Mouse (Mus musculus): Measurements from ENCODE around the gene Ercc2. TPM values are rescaled to one million over a fixed set of nuclear protein-coding genes. Genes with fewer than 3 reads are reported as not detected.

The Ercc2 gene
- total and polyA plus RNA-seq, 2 experiments from 2014 or later = 17.9 to 58.2 TPM

GRCm38 (mm10) chr7:19444801-19445200 is 63.0 kb downstream of the Ercc2 start:
- H3K9ac ChIP-seq = no peak overlapping the region
- H3K4me2 ChIP-seq (ENCODE audit: low read depth) = no peak overlapping the region
- DNase-seq (no peak), ATAC-seq (no peak)
- H3K27ac ChIP-seq (ENCODE audit: low read depth, low read length) = no peak overlapping the region
- TF ChIP-seq CTCF (IDR thresholded peaks at IDR 0.05; ENCODE audit: low read depth) = no peak
- no peaks in the 10 kb centered on the region for H3K27me3 ChIP-seq (ENCODE audit: insufficient read depth, low read length)
- H3K4me3 ChIP-seq (ENCODE audit: low read depth, low read length) = no peak overlapping the region
- H3K36me3 ChIP-seq (ENCODE audit: insufficient read depth) = peaks cover 77% of the 10 kb centered on the region
- H3K9me3 ChIP-seq (ENCODE audit: low read length) = no peaks in the 10 kb centered on the region
- 88% methylated on average over 12 of the region's 12 CpGs for WGBS
- no peaks in the 10 kb centered on the region for H3K4me1 ChIP-seq (ENCODE audit: insufficient read depth)

MicroRNAs encoded within 50 kb of the gene (microRNA counts, 519-probe panel; counts per million panel counts)
- not detected for microRNA mmu-miR-343

Small RNAs within 50 kb of the gene (microRNA-seq; reads per million reads assigned to microRNA genes)
- 0 reads per million in 2 experiments for gene Mir343

Other genes with a start within 250 kb of the Ercc2 start
- gene Qpctl, start 232.7 kb upstream of the Ercc2 start, total RNA-seq (2014; rRNA removed) = 12.3 and 14.4 TPM in 2 replicates
- gene Qpctl, start 232.7 kb upstream of the Ercc2 start, polyA plus RNA-seq (2015; fragmentation: Nextera tagmentation; extraction: Ambion mirVana) = 19.8 and 23.3 TPM in 2 replicates
- gene Snrpd2, start 232.3 kb upstream of the Ercc2 start, total RNA-seq (2014; rRNA removed) = 50.0 and 88.1 TPM in 2 replicates
- 124 and 172 TPM in 2 replicates for gene Snrpd2, start 232.3 kb upstream of the Ercc2 start, polyA plus RNA-seq (2015; fragmentation: Nextera tagmentation; extraction: Ambion mirVana)
- gene Gipr, start 215.9 kb upstream of the Ercc2 start, total RNA-seq (2014; rRNA removed) = 16.9 and 20.2 TPM in 2 replicates
- 5.3 and 8.0 TPM in 2 replicates for gene Gipr, start 215.9 kb upstream of the Ercc2 start, polyA plus RNA-seq (2015; fragmentation: Nextera tagmentation; extraction: Ambion mirVana)
- gene Eml2, start 205.6 kb upstream of the Ercc2 start, total RNA-seq (2014; rRNA removed) = 63.6 and 64.8 TPM in 2 replicates
- 7.9 and 9.9 TPM in 2 replicates for gene Eml2, start 205.6 kb upstream of the Ercc2 start, polyA plus RNA-seq (2015; fragmentation: Nextera tagmentation; extraction: Ambion mirVana)
- 2.2 and 2.5 TPM in 2 replicates for gene Gpr4, start 169.5 kb upstream of the Ercc2 start, total RNA-seq (2014; rRNA removed)
- 5.9 and 6.0 TPM in 2 replicates for gene Gpr4, start 169.5 kb upstream of the Ercc2 start, polyA plus RNA-seq (2015; fragmentation: Nextera tagmentation; extraction: Ambion mirVana)
- gene Opa3, start 153.7 kb upstream of the Ercc2 start, total RNA-seq (2014; rRNA removed) = 32.2 and 34.4 TPM in 2 replicates
- 35.1 and 35.8 TPM in 2 replicates for gene Opa3, start 153.7 kb upstream of the Ercc2 start, polyA plus RNA-seq (2015; fragmentation: Nextera tagmentation; extraction: Ambion mirVana)
- gene Vasp, start 110.2 kb upstream of the Ercc2 start, total RNA-seq (2014; rRNA removed) = 40.6 and 45.9 TPM in 2 replicates
- gene Vasp, start 110.2 kb upstream of the Ercc2 start, polyA plus RNA-seq (2015; fragmentation: Nextera tagmentation; extraction: Ambion mirVana) = 30.0 and 30.6 TPM in 2 replicates
- 2.3 and 3.2 TPM in 2 replicates for gene Ppm1n, start 101.9 kb upstream of the Ercc2 start, total RNA-seq (2014; rRNA removed)
- 0.69 and 1.1 TPM in 2 replicates for gene Ppm1n, start 101.9 kb upstream of the Ercc2 start, polyA plus RNA-seq (2015; fragmentation: Nextera tagmentation; extraction: Ambion mirVana)
- gene Rtn2, start 99.4 kb upstream of the Ercc2 start, total RNA-seq (2014; rRNA removed) = 154 and 163 TPM in 2 replicates
- gene Rtn2, start 99.4 kb upstream of the Ercc2 start, polyA plus RNA-seq (2015; fragmentation: Nextera tagmentation; extraction: Ambion mirVana) = 126 and 136 TPM in 2 replicates
- 1.6 and 5.1 TPM in 2 replicates for gene Fosb, start 72.0 kb upstream of the Ercc2 start, total RNA-seq (2014; rRNA removed)
- gene Fosb, start 72.0 kb upstream of the Ercc2 start, polyA plus RNA-seq (2015; fragmentation: Nextera tagmentation; extraction: Ambion mirVana) = 0.28 and 0.36 TPM in 2 replicates
- 56.6 and 73.6 TPM in 2 replicates for gene Ercc1, start 37.2 kb upstream of the Ercc2 start, total RNA-seq (2014; rRNA removed)
- gene Ercc1, start 37.2 kb upstream of the Ercc2 start, polyA plus RNA-seq (2015; fragmentation: Nextera tagmentation; extraction: Ambion mirVana) = 80.5 and 81.0 TPM in 2 replicates
- gene Cd3eap, start 22.5 kb upstream of the Ercc2 start, total RNA-seq (2014; rRNA removed) = 12.1 and 15.5 TPM in 2 replicates
- 19.4 and 21.6 TPM in 2 replicates for gene Cd3eap, start 22.5 kb upstream of the Ercc2 start, polyA plus RNA-seq (2015; fragmentation: Nextera tagmentation; extraction: Ambion mirVana)
- 0.76 and 1.2 TPM in 2 replicates for gene Ppp1r13l, start 22.3 kb upstream of the Ercc2 start, total RNA-seq (2014; rRNA removed)
- gene Ppp1r13l, start 22.3 kb upstream of the Ercc2 start, polyA plus RNA-seq (2015; fragmentation: Nextera tagmentation; extraction: Ambion mirVana) = 2.0 and 2.1 TPM in 2 replicates
- gene Klc3, start 22.1 kb downstream of the Ercc2 start, total RNA-seq (2014; rRNA removed) = 2.2 and 3.0 TPM in 2 replicates
- 2.1 and 2.9 TPM in 2 replicates for gene Klc3, start 22.1 kb downstream of the Ercc2 start, polyA plus RNA-seq (2015; fragmentation: Nextera tagmentation; extraction: Ambion mirVana)
- gene Ckm, start 22.8 kb downstream of the Ercc2 start, total RNA-seq (2014; rRNA removed) = 0.48 and 4.2 TPM in 2 replicates
- gene Ckm, start 22.8 kb downstream of the Ercc2 start, polyA plus RNA-seq (2015; fragmentation: Nextera tagmentation; extraction: Ambion mirVana) = not detected in 2 replicates
- gene Mark4, start 76.8 kb downstream of the Ercc2 start, total RNA-seq (2014; rRNA removed) = 46.7 and 47.1 TPM in 2 replicates
- 16.1 and 21.0 TPM in 2 replicates for gene Mark4, start 76.8 kb downstream of the Ercc2 start, polyA plus RNA-seq (2015; fragmentation: Nextera tagmentation; extraction: Ambion mirVana)
- 0.14 and 0.23 TPM in 2 replicates for gene Exoc3l2, start 81.3 kb downstream of the Ercc2 start, total RNA-seq (2014; rRNA removed)
- 0.36 and 0.38 TPM in 2 replicates for gene Exoc3l2, start 81.3 kb downstream of the Ercc2 start, polyA plus RNA-seq (2015; fragmentation: Nextera tagmentation; extraction: Ambion mirVana)
- 17.3 and 17.8 TPM in 2 replicates for gene Bloc1s3, start 126.4 kb downstream of the Ercc2 start, total RNA-seq (2014; rRNA removed)
- 4.5 and 5.1 TPM in 2 replicates for gene Bloc1s3, start 126.4 kb downstream of the Ercc2 start, polyA plus RNA-seq (2015; fragmentation: Nextera tagmentation; extraction: Ambion mirVana)
- 28.5 and 28.8 TPM in 2 replicates for gene Trappc6a, start 126.4 kb downstream of the Ercc2 start, total RNA-seq (2014; rRNA removed)
- gene Trappc6a, start 126.4 kb downstream of the Ercc2 start, polyA plus RNA-seq (2015; fragmentation: Nextera tagmentation; extraction: Ambion mirVana) = 38.7 and 38.8 TPM in 2 replicates
- 2.0 and 3.4 TPM in 2 replicates for gene Nkpd1, start 135.8 kb downstream of the Ercc2 start, total RNA-seq (2014; rRNA removed)
- 1.1 and 2.3 TPM in 2 replicates for gene Nkpd1, start 135.8 kb downstream of the Ercc2 start, polyA plus RNA-seq (2015; fragmentation: Nextera tagmentation; extraction: Ambion mirVana)
- gene Ppp1r37, start 181.1 kb downstream of the Ercc2 start, total RNA-seq (2014; rRNA removed) = 86.4 and 87.8 TPM in 2 replicates
- 23.4 and 27.2 TPM in 2 replicates for gene Ppp1r37, start 181.1 kb downstream of the Ercc2 start, polyA plus RNA-seq (2015; fragmentation: Nextera tagmentation; extraction: Ambion mirVana)
- gene Zfp296, start 195.3 kb downstream of the Ercc2 start, total RNA-seq (2014; rRNA removed) = 0.31 and 1.2 TPM in 2 replicates
- 0.09 and 0.16 TPM in 2 replicates for gene Zfp296, start 195.3 kb downstream of the Ercc2 start, polyA plus RNA-seq (2015; fragmentation: Nextera tagmentation; extraction: Ambion mirVana)
- 38.2 and 56.4 TPM in 2 replicates for gene Gemin7, start 195.6 kb downstream of the Ercc2 start, total RNA-seq (2014; rRNA removed)
- 145 and 148 TPM in 2 replicates for gene Gemin7, start 195.6 kb downstream of the Ercc2 start, polyA plus RNA-seq (2015; fragmentation: Nextera tagmentation; extraction: Ambion mirVana)
- 56.0 and 89.0 TPM in 2 replicates for gene Clasrp, start 222.5 kb downstream of the Ercc2 start, total RNA-seq (2014; rRNA removed)
- 50.1 and 56.8 TPM in 2 replicates for gene Clasrp, start 222.5 kb downstream of the Ercc2 start, polyA plus RNA-seq (2015; fragmentation: Nextera tagmentation; extraction: Ambion mirVana)
- 6.5 and 6.9 TPM in 2 replicates for gene Relb, start 247.4 kb downstream of the Ercc2 start, total RNA-seq (2014; rRNA removed)
- gene Relb, start 247.4 kb downstream of the Ercc2 start, polyA plus RNA-seq (2015; fragmentation: Nextera tagmentation; extraction: Ambion mirVana) = 4.5 and 5.4 TPM in 2 replicates